Mouse (Mus musculus) liver, embryonic 16.5 days (tissue): ENCODE measurements at regions not wholly inside any gene's neighbourhood (a gene's known extent, or its start where the extent isn't known, plus 50 kb on each side); places are given as distances from the start of the nearest gene placed in this dataset.

Source experiments
- ATAC-seq: fragments of 200-750 bp; cut with Nextera tagmentation; 2 replicates; pipeline ENCODE4 v1.8.0; 2017; ENCODE audit warnings: low read depth, mild to moderate bottlenecking, moderate number of reproducible peaks, moderate library complexity
- H3K27ac ChIP-seq: fragments of 300-500 bp; sonication (generic); 2 replicates; pipeline ENCODE4 v1.5.1; 2014; ENCODE audit warnings: mild to moderate bottlenecking, low read length
- H3K27me3 ChIP-seq: fragments of 300-500 bp; sonication (generic); 2 replicates; pipeline ENCODE4 v1.6.1; 2014; ENCODE audit warnings: low read depth, low read length, mixed read lengths; ENCODE audit not compliant: control insufficient read depth, insufficient read depth
- H3K36me3 ChIP-seq: fragments of 300-500 bp; sonication (generic); 2 replicates; pipeline ENCODE4 v1.6.1; 2014; ENCODE audit warnings: mild to moderate bottlenecking; ENCODE audit not compliant: control insufficient read depth, insufficient read depth
- H3K4me1 ChIP-seq: fragments of 300-500 bp; sonication (generic); 2 replicates; pipeline ENCODE4 v1.6.1; 2014; ENCODE audit warnings: low read depth, low read length, mixed read lengths; ENCODE audit not compliant: control insufficient read depth
- H3K4me2 ChIP-seq: fragments of 300-500 bp; sonication (generic); 2 replicates; pipeline ENCODE4 v1.6.1; 2014; ENCODE audit warnings: low read depth, low read length, mixed read lengths
- H3K4me3 ChIP-seq: fragments of 300-500 bp; sonication (generic); 2 replicates; pipeline ENCODE4 v1.5.1; 2014; ENCODE audit warnings: low read depth, mild to moderate bottlenecking, low read length
- H3K9ac ChIP-seq: fragments of 300-500 bp; sonication (generic); 2 replicates; pipeline ENCODE4 v1.6.1; 2014; ENCODE audit warnings: low read depth, low read length
- H3K9me3 ChIP-seq: fragments of 300-500 bp; sonication (generic); replicated peaks from 2 replicates; pipeline ENCODE4 v1.6.1; 2016; ENCODE audit warnings: low read length; ENCODE audit not compliant: control insufficient read depth
- WGBS: fragments of 180-500 bp; shearing (Covaris S2); extraction: QIAGEN DNeasy Blood & Tissue Kit; methylation state at CpG from one replicate; pipeline ENCODE4 v1.1.7; 2014; ENCODE audit not compliant: insufficient replicate concordance; 5-methylcytosine and 5-hydroxymethylcytosine counted together

- Histone ChIP-seq H3K36me3 (no peaks in the 10 kb centered on the region), H3K4me1 (no peaks in the 10 kb centered on the region), H3K27ac (no peak overlapping the region), H3K4me2 (no peak overlapping the region), H3K9ac (no peak overlapping the region), H3K9me3 (no peaks in the 10 kb centered on the region), H3K4me3 (no peak overlapping the region), H3K27me3 (no peaks in the 10 kb centered on the region)
- no peak for ATAC-seq
- 63% methylated on average over 2 of the region's 2 CpGs for WGBS
Measured at GRCm38 (mm10) chr4:105451871-105452270, 294.7 kb downstream of the Plpp3 start.

- no peak overlapping the region for H3K4me3 ChIP-seq
- H3K36me3 ChIP-seq, result no peaks in the 10 kb centered on the region
- ATAC-seq, result no peak
- H3K27ac ChIP-seq, result no peak overlapping the region
- no peaks in the 10 kb centered on the region for H3K9me3 ChIP-seq
- 65% methylated on average over 11 of the region's 11 CpGs for WGBS
- H3K9ac ChIP-seq, result no peak overlapping the region
- no peaks in the 10 kb centered on the region for H3K27me3 ChIP-seq
- no peak overlapping the region for H3K4me2 ChIP-seq
- H3K4me1 ChIP-seq, result no peaks in the 10 kb centered on the region
Measured at GRCm38 (mm10) chr4:105456955-105457621, 299.9 kb downstream of the Plpp3 start.

GRCm38 (mm10) chr4:105459991-105460688, 303.0 kb downstream of the Plpp3 start:
- Histone ChIP-seq H3K27ac (peak overlapping the region; percentile 58; the same call in 1 of the 2 replicates), H3K27me3 (no peaks in the 10 kb centered on the region), H3K36me3 (no peaks in the 10 kb centered on the region), H3K4me3 (no peak overlapping the region), H3K4me1 (no peaks in the 10 kb centered on the region), H3K9me3 (no peaks in the 10 kb centered on the region), H3K4me2 (no peak overlapping the region), H3K9ac (no peak overlapping the region)
- WGBS, result 47% methylated on average over 3 of the region's 3 CpGs
- peak; percentile 84 for ATAC-seq

GRCm38 (mm10) chr4:105460689-105461005, 303.5 kb downstream of the Plpp3 start:
- Histone ChIP-seq H3K9ac (no peak overlapping the region), H3K9me3 (no peaks in the 10 kb centered on the region), H3K4me3 (no peak overlapping the region), H3K4me2 (no peak overlapping the region), H3K27me3 (no peaks in the 10 kb centered on the region), H3K36me3 (no peaks in the 10 kb centered on the region), H3K4me1 (no peaks in the 10 kb centered on the region), H3K27ac (no peak overlapping the region)
- 22% methylated on average over 2 of the region's 2 CpGs for WGBS
- no peak for ATAC-seq

- no peaks in the 10 kb centered on the region for H3K4me1 ChIP-seq
- H3K9ac ChIP-seq, result no peak overlapping the region
- no peak for ATAC-seq
- H3K4me2 ChIP-seq, result no peak overlapping the region
- WGBS, result 61% methylated on average over 7 of the region's 7 CpGs
- no peaks in the 10 kb centered on the region for H3K27me3 ChIP-seq
- no peak overlapping the region for H3K4me3 ChIP-seq
- no peaks in the 10 kb centered on the region for H3K9me3 ChIP-seq
- H3K27ac ChIP-seq, result no peak overlapping the region
- no peaks in the 10 kb centered on the region for H3K36me3 ChIP-seq
Measured at GRCm38 (mm10) chr4:105467811-105468210, 310.7 kb downstream of the Plpp3 start.

- no peak overlapping the region for H3K4me3 ChIP-seq
- WGBS, result 55% methylated on average over 6 of the region's 6 CpGs
- H3K9me3 ChIP-seq, result no peaks in the 10 kb centered on the region
- H3K27me3 ChIP-seq, result no peaks in the 10 kb centered on the region
- no peak overlapping the region for H3K27ac ChIP-seq
- ATAC-seq, result no peak
- H3K9ac ChIP-seq, result no peak overlapping the region
- no peaks in the 10 kb centered on the region for H3K36me3 ChIP-seq
- H3K4me2 ChIP-seq, result no peak overlapping the region
- no peaks in the 10 kb centered on the region for H3K4me1 ChIP-seq
Measured at GRCm38 (mm10) chr4:105469300-105469821, 312.2 kb downstream of the Plpp3 start.

GRCm38 (mm10) chr4:105474765-105475560, 314.7 kb upstream of the Gm12728 start:
- Histone ChIP-seq H3K27ac (no peak overlapping the region), H3K9me3 (no peaks in the 10 kb centered on the region), H3K9ac (no peak overlapping the region), H3K4me2 (no peak overlapping the region), H3K4me3 (no peak overlapping the region), H3K36me3 (no peaks in the 10 kb centered on the region), H3K4me1 (no peaks in the 10 kb centered on the region), H3K27me3 (no peaks in the 10 kb centered on the region)
- no peak for ATAC-seq
- WGBS, result 48% methylated on average over 11 of the region's 11 CpGs

- H3K27ac ChIP-seq, result no peak overlapping the region
- H3K4me1 ChIP-seq, result no peaks in the 10 kb centered on the region
- H3K9ac ChIP-seq, result no peak overlapping the region
- no peak for ATAC-seq
- H3K27me3 ChIP-seq, result no peaks in the 10 kb centered on the region
- no peaks in the 10 kb centered on the region for H3K36me3 ChIP-seq
- no peak overlapping the region for H3K4me3 ChIP-seq
- no peak overlapping the region for H3K4me2 ChIP-seq
- 65% methylated on average over 4 of the region's 4 CpGs for WGBS
- no peaks in the 10 kb centered on the region for H3K9me3 ChIP-seq
Measured at GRCm38 (mm10) chr4:105476332-105476731, 313.3 kb upstream of the Gm12728 start.

- no peak for ATAC-seq
- Histone ChIP-seq H3K9me3 (no peaks in the 10 kb centered on the region), H3K4me3 (no peak overlapping the region), H3K9ac (no peak overlapping the region), H3K27me3 (no peaks in the 10 kb centered on the region), H3K4me2 (no peak overlapping the region), H3K27ac (no peak overlapping the region), H3K4me1 (no peaks in the 10 kb centered on the region), H3K36me3 (no peaks in the 10 kb centered on the region)
- 43% methylated on average over 1 of the region's 1 CpGs for WGBS
Measured at GRCm38 (mm10) chr4:105486376-105486775, 303.3 kb upstream of the Gm12728 start.
